ENCODE assay signal across 11 mouse cellular contexts in genomic region chr10:16789641-16790243, GRCm38 (mm10).
A peak's percentile ranks its signal among the peaks of the same experiment; 100 is the strongest.
DNase-seq lines count a peak whose midpoint lies in the region; ATAC-seq and TF ChIP-seq lines count a peak whose summit lies in the region.
"Had no signal": no experiment of that assay in that cellular context is flagged by ENCODE, and none has a peak within 500 bp of the region (broad histone marks: within the 10 kb centered on the region; RNA-seq: fewer than 3 reads in every experiment).

No protein-coding gene starts in this region.

- no peak overlapping the region for H3K4me3 ChIP-seq in heart, embryonic 10.5 days
- H3K4me3 ChIP-seq in midbrain, embryonic 14.5 days (replicated peaks; ENCODE audit: low read depth, low read length): no peak overlapping the region
- H3K4me3 ChIP-seq in midbrain, embryonic 13.5 days (replicated peaks): no peak overlapping the region
- no peak overlapping the region for H3K4me3 ChIP-seq in myocyte
- H3K4me3 ChIP-seq: embryonic facial prominence, embryonic 12.5 days had no signal

- peak; percentile 98 for DNase-seq in heart, adult 11 months
- DNase-seq in heart, embryonic 10.5 days (ENCODE audit: low spot score): no peak
- peak; percentile 58 for DNase-seq in midbrain, embryonic 14.5 days
- DNase-seq in heart, postnatal 36 days: peak; percentile 3 to 5
- no peak for DNase-seq in urinary bladder, postnatal 25 days (ENCODE audit: low spot score)
- no peak for DNase-seq in left cerebral cortex, postnatal 4 days
- DNase-seq: thymus, adult 18-20 months had no signal

- H3K4me2 ChIP-seq in midbrain, embryonic 14.5 days (ENCODE audit: low read length): no peak overlapping the region
- no peak overlapping the region for H3K4me2 ChIP-seq in midbrain, embryonic 13.5 days (replicated peaks)
- H3K4me2 ChIP-seq in myocyte (ENCODE audit: low read depth): peak overlapping the region; percentile 59
- H3K4me2 ChIP-seq: embryonic facial prominence, embryonic 12.5 days had no signal

- no peaks in the 10 kb centered on the region for H3K36me3 ChIP-seq in heart, embryonic 10.5 days
- H3K36me3 ChIP-seq in midbrain, embryonic 14.5 days (ENCODE audit: control insufficient read depth, insufficient read depth, low read length): no peaks in the 10 kb centered on the region
- H3K36me3 ChIP-seq in midbrain, embryonic 13.5 days: no peaks in the 10 kb centered on the region
- H3K36me3 ChIP-seq in myocyte (ENCODE audit: control insufficient read depth, insufficient read depth): no peaks in the 10 kb centered on the region
- H3K36me3 ChIP-seq: embryonic facial prominence, embryonic 12.5 days had no signal

- no peak overlapping the region for H3ac ChIP-seq in myocyte (ENCODE audit: control insufficient read depth, insufficient read length)

- H3K9ac ChIP-seq in midbrain, embryonic 14.5 days (replicated peaks; ENCODE audit: low read length): no peak overlapping the region
- no peak overlapping the region for H3K9ac ChIP-seq in midbrain, embryonic 13.5 days (replicated peaks)
- H3K9ac ChIP-seq: embryonic facial prominence, embryonic 12.5 days had no signal

- no peaks in the 10 kb centered on the region for H3K79me2 ChIP-seq in myocyte (ENCODE audit: control insufficient read depth, insufficient read depth)

- no peaks in the 10 kb centered on the region for H3K9me3 ChIP-seq in heart, embryonic 10.5 days
- H3K9me3 ChIP-seq in midbrain, embryonic 14.5 days (ENCODE audit: control insufficient read depth, low read length): no peaks in the 10 kb centered on the region
- no peaks in the 10 kb centered on the region for H3K9me3 ChIP-seq in midbrain, embryonic 13.5 days
- H3K9me3 ChIP-seq: embryonic facial prominence, embryonic 12.5 days had no signal

- ATAC-seq in midbrain, embryonic 14.5 days (ENCODE audit: low FRiP score, low TSS enrichment): no peak
- ATAC-seq in midbrain, embryonic 13.5 days: no peak
- ATAC-seq: inflammation-experienced regulatory T-cells, adult 6 months had no signal

- H3K27ac ChIP-seq in heart, embryonic 10.5 days: no peak overlapping the region
- H3K27ac ChIP-seq in midbrain, embryonic 14.5 days (replicated peaks; ENCODE audit: low read depth, low read length): no peak overlapping the region
- H3K27ac ChIP-seq in midbrain, embryonic 13.5 days: no peak overlapping the region
- H3K27ac ChIP-seq: embryonic facial prominence, embryonic 12.5 days had no signal

- H3K4me1 ChIP-seq in heart, embryonic 10.5 days: no peaks in the 10 kb centered on the region
- H3K4me1 ChIP-seq in midbrain, embryonic 14.5 days (ENCODE audit: control insufficient read depth, insufficient read depth, low read length): no peaks in the 10 kb centered on the region
- no peaks in the 10 kb centered on the region; the same call in 1 of the 2 replicates for H3K4me1 ChIP-seq in midbrain, embryonic 13.5 days (replicated peaks)
- H3K4me1 ChIP-seq: embryonic facial prominence, embryonic 12.5 days had no signal

- intact Hi-C loops in heart, postnatal 36 days (cut with DNase I): no loop called here
- intact Hi-C loops in left cerebral cortex, postnatal 4 days (cut with DNase I): no loop called here

- no peak for TF ChIP-seq POLR2A in myocyte (IDR thresholded peaks at IDR 0.05; ENCODE audit: insufficient read length, low read depth)

- 79% methylated on average over 4 of the region's 4 CpGs for WGBS in heart, embryonic 10.5 days
- 71% methylated on average over 4 of the region's 4 CpGs for WGBS in midbrain, embryonic 14.5 days
- WGBS in midbrain, embryonic 13.5 days: 68% methylated on average over 4 of the region's 4 CpGs

- H3K27me3 ChIP-seq in heart, embryonic 10.5 days (ENCODE audit: insufficient read depth, poor library complexity, severe bottlenecking): no peaks in the 10 kb centered on the region
- no peaks in the 10 kb centered on the region for H3K27me3 ChIP-seq in midbrain, embryonic 14.5 days (ENCODE audit: control insufficient read depth, insufficient read depth, low read length)
- no peaks in the 10 kb centered on the region for H3K27me3 ChIP-seq in midbrain, embryonic 13.5 days
- no peaks in the 10 kb centered on the region for H3K27me3 ChIP-seq in myocyte (ENCODE audit: control insufficient read depth, insufficient read depth, insufficient read length)
- H3K27me3 ChIP-seq: embryonic facial prominence, embryonic 12.5 days had no signal

TF ChIP-seq in myocyte, 11 proteins besides CTCF, POLR2A, EP300 and RAD21:
- peak; percentile 49 to 88 (median 81) for TF ChIP-seq MYOD1 (IDR thresholded peaks at IDR 0.05; ENCODE audit: control insufficient read depth in 1 of 3, insufficient read length in 2 of 3, low read depth in 2 of 3)
- peak; percentile 63 for TF ChIP-seq USF1 (IDR thresholded peaks at IDR 0.05; ENCODE audit: low read depth)
- TF ChIP-seq TCF12 (IDR thresholded peaks at IDR 0.05; ENCODE audit: insufficient read depth, poor library complexity, severe bottlenecking): peak; percentile 90
- TF ChIP-seq SRF (IDR thresholded peaks at IDR 0.05; ENCODE audit: control insufficient read depth, insufficient read length, low read depth): no peak
- TF ChIP-seq MYOG (IDR thresholded peaks at IDR 0.05; ENCODE audit: control insufficient read depth in 1 of 3, insufficient read depth in 1 of 3, insufficient read length in 2 of 3, low read depth in 2 of 3): peak in 2 of 3 experiments; percentile 75 to 88

Comparison
In these comparisons a context has a peak if more than half of its experiments do, and no peak if none do; other contexts are left out.
1. DNase-seq: peak in heart, adult 11 months (single experiment), midbrain, embryonic 14.5 days (single experiment) and heart, postnatal 36 days (2 of 2); none in heart, embryonic 10.5 days (single experiment), urinary bladder, postnatal 25 days (single experiment) and left cerebral cortex, postnatal 4 days (single experiment).